In the genomic region with DNA sequence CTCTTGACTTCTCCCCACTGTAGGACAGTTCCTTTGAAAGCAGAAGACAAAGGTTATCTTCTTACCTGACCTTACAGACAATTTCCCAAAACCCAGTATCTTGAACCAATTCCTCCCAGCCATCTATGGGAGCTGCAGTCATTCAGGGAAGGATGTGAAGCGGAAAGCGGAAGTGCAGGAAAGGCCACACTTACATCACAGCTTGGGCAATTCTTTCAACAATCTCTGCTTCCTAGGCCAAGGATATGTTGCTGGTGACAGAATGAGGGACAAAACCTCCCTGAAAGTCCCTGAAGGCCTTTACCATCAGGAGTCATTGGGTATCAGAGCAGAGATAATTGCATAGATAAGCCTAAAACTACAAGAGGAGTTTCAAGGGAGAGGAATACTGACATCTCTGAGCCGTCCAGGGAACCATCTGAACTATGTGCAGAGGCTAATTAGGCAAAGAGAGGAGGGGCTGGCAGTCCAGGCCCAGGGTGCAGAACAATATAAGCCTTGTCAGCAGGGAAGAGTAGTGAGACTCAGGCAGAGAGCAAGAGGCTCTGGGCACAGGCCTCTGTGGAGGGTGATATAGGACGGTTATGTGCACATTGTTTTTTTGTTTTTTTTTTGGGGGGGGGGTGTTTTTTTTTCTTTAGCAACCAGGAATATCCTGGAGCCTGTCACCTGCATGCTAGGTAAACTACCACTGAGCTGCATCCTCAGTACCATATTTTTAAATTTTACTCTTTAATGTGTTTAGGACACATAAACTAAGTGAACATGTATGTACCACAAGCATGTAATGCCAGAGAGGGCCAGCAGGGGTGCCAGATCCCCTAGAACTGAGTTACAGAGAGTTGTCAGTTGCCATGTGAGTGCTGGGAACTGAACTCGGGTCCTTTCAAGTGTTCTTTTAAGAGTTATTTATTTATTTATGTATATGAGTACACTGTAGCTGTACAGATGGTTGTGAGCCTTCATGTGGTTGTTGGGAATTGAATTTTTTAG, we compare ENCODE assay signal across 10 mouse cellular contexts. TPM values are rescaled to one million over a fixed set of nuclear protein-coding genes. Genes with fewer than 3 reads are reported as not detected.
A peak's percentile ranks its signal among the peaks of the same experiment; 100 is the strongest.
DNase-seq lines count a peak whose midpoint lies in the region; ATAC-seq and TF ChIP-seq lines count a peak whose summit lies in the region.
"Had no signal": no experiment of that assay in that cellular context is flagged by ENCODE, and none has a peak within 500 bp of the region (broad histone marks: within the 10 kb centered on the region; RNA-seq: fewer than 3 reads in every experiment).

No protein-coding gene starts in this region.

- intact Hi-C loops in left cerebral cortex, postnatal 10 days (cut with DNase I): loop anchor here (10.0 kb wide), 1 partner anchor 252 kb away; no protein-coding TSS in a partner anchor

- H3K4me2 ChIP-seq in forebrain, embryonic 11.5 days (ENCODE audit: low read depth, low read length, severe bottlenecking): no peak overlapping the region
- H3K4me2 ChIP-seq in lung, embryonic 14.5 days: no peak overlapping the region
- H3K4me2 ChIP-seq: liver, embryonic 15.5 days; midbrain, embryonic 15.5 days had no signal

- no peaks in the 10 kb centered on the region for H3K9me3 ChIP-seq in forebrain, embryonic 11.5 days (ENCODE audit: control insufficient read depth, low read length)
- H3K9me3 ChIP-seq in forebrain, embryonic 10.5 days: peaks cover 7% of the 10 kb centered on the region; the same call in 1 of the 2 replicates
- H3K9me3 ChIP-seq in lung, embryonic 14.5 days (ENCODE audit: low read depth, low read length): no peaks in the 10 kb centered on the region
- H3K9me3 ChIP-seq: liver, embryonic 15.5 days; midbrain, embryonic 15.5 days had no signal

- no peak overlapping the region for H3K27ac ChIP-seq in forebrain, embryonic 11.5 days (ENCODE audit: low read depth, low read length)
- H3K27ac ChIP-seq in forebrain, embryonic 10.5 days: no peak overlapping the region
- H3K27ac ChIP-seq in lung, embryonic 14.5 days (ENCODE audit: low read depth): no peak overlapping the region
- H3K27ac ChIP-seq: liver, embryonic 15.5 days; midbrain, embryonic 15.5 days had no signal

- H3K4me1 ChIP-seq in forebrain, embryonic 11.5 days (replicated peaks; ENCODE audit: control insufficient read depth, insufficient read depth, low read length): no peaks in the 10 kb centered on the region
- H3K4me1 ChIP-seq in forebrain, embryonic 10.5 days: peaks cover 11% of the 10 kb centered on the region
- H3K4me1 ChIP-seq in lung, embryonic 14.5 days (ENCODE audit: insufficient read depth): no peaks in the 10 kb centered on the region
- H3K4me1 ChIP-seq: midbrain, embryonic 15.5 days had no signal

- ATAC-seq in forebrain, embryonic 11.5 days (replicated peaks; ENCODE audit: low FRiP score): 0 out of 2 replicates have a peak, but pooled peaks have one; percentile 53
- no peak for ATAC-seq in lung, embryonic 14.5 days (ENCODE audit: insufficient read depth)
- ATAC-seq in megakaryocyte progenitor cell, adult 5-6 weeks (replicated peaks; ENCODE audit: poor library complexity): peak; percentile 26
- ATAC-seq: midbrain, embryonic 15.5 days had no signal

- WGBS in forebrain, embryonic 11.5 days: 68% methylated on average over 5 of the region's 5 CpGs
- WGBS in forebrain, embryonic 10.5 days: 66% methylated on average over 5 of the region's 5 CpGs
- 81% methylated on average over 5 of the region's 5 CpGs for WGBS in lung, embryonic 14.5 days

- DNase-seq in forebrain, embryonic 11.5 days (ENCODE audit: low spot score): no peak
- no peak for DNase-seq in forebrain, embryonic 10.5 days (ENCODE audit: extremely low spot score, low spot score)
- no peak for DNase-seq in lung, embryonic 14.5 days
- DNase-seq in lung, postnatal 25 days (ENCODE audit: low spot score): no peak
- peak; percentile 79 for DNase-seq in Muller cell, postnatal 12 days (ENCODE audit: inconsistent ontology term)
- no peak for DNase-seq in frontal cortex, postnatal 10 days (ENCODE audit: low spot score in 2 of 2)
- DNase-seq in left cerebral cortex, postnatal 10 days (ENCODE audit: extremely low spot score in 1 of 2, low spot score in 2 of 2): no peak

- H3K9ac ChIP-seq in forebrain, embryonic 11.5 days (ENCODE audit: low read length): no peak overlapping the region
- H3K9ac ChIP-seq in lung, embryonic 14.5 days: no peak overlapping the region
- H3K9ac ChIP-seq: liver, embryonic 15.5 days; midbrain, embryonic 15.5 days had no signal

- no peaks in the 10 kb centered on the region for H3K27me3 ChIP-seq in forebrain, embryonic 11.5 days (ENCODE audit: control insufficient read depth, insufficient read depth, low read length)
- H3K27me3 ChIP-seq in forebrain, embryonic 10.5 days (ENCODE audit: poor library complexity, severe bottlenecking): no peaks in the 10 kb centered on the region
- no peaks in the 10 kb centered on the region for H3K27me3 ChIP-seq in lung, embryonic 14.5 days (ENCODE audit: insufficient read depth, low read length)
- H3K27me3 ChIP-seq: liver, embryonic 15.5 days; midbrain, embryonic 15.5 days had no signal

- H3K36me3 ChIP-seq in forebrain, embryonic 11.5 days (ENCODE audit: control insufficient read depth, insufficient read depth, low read length): no peaks in the 10 kb centered on the region
- H3K36me3 ChIP-seq in forebrain, embryonic 10.5 days (replicated peaks): peaks cover 48% of the 10 kb centered on the region
- peaks cover 18% of the 10 kb centered on the region for H3K36me3 ChIP-seq in lung, embryonic 14.5 days (ENCODE audit: insufficient read depth)
- H3K36me3 ChIP-seq: midbrain, embryonic 15.5 days had no signal

- H3K4me3 ChIP-seq in forebrain, embryonic 11.5 days (ENCODE audit: low read depth, low read length): no peak overlapping the region
- no peak overlapping the region for H3K4me3 ChIP-seq in forebrain, embryonic 10.5 days
- H3K4me3 ChIP-seq in lung, embryonic 14.5 days (ENCODE audit: low read depth, low read length): no peak overlapping the region
- H3K4me3 ChIP-seq: liver, embryonic 15.5 days; midbrain, embryonic 15.5 days had no signal

- TF ChIP-seq CTCF in lung, embryonic 14.5 days (IDR thresholded peaks at IDR 0.05; ENCODE audit: low read depth): peak; percentile 33

RNA-seq across cellular contexts. Expression of gene Limk2, which starts 26.1 kb away (rescaled TPM):
- 51.8 and 63.9 TPM in 2 replicates for polyA plus RNA-seq in forebrain, embryonic 11.5 days (2014; fragmentation: Nextera tagmentation; extraction: Ambion mirVana)
- polyA plus RNA-seq in forebrain, embryonic 10.5 days (2016; fragmentation: Nextera tagmentation; extraction: Ambion mirVana): 42.8 and 43.1 TPM in 2 replicates
- polyA plus RNA-seq in lung, embryonic 14.5 days (2014; fragmentation: Nextera tagmentation; extraction: Ambion mirVana): 45.3 and 49.1 TPM in 2 replicates
- 16.9 and 17.0 TPM in 2 replicates for total RNA-seq in megakaryocyte progenitor cell, adult 5-6 weeks (2015)
- total RNA-seq in megakaryocyte progenitor cell, adult 5-6 weeks (2017): 20.1 and 30.0 TPM in 2 replicates
- total RNA-seq in left cerebral cortex, postnatal 10 days (2021): 100 to 1,000 TPM; 123 to 126 TPM

RNA-seq across cellular contexts. Expression of gene Pik3ip1, which starts 52.7 kb away (rescaled TPM):
- 9.7 and 10.6 TPM in 2 replicates for polyA plus RNA-seq in forebrain, embryonic 11.5 days (2014; fragmentation: Nextera tagmentation; extraction: Ambion mirVana)
- 5.6 and 6.2 TPM in 2 replicates for polyA plus RNA-seq in forebrain, embryonic 10.5 days (2016; fragmentation: Nextera tagmentation; extraction: Ambion mirVana)
- polyA plus RNA-seq in lung, embryonic 14.5 days (2014; fragmentation: Nextera tagmentation; extraction: Ambion mirVana): 6.4 and 8.5 TPM in 2 replicates
- total RNA-seq in megakaryocyte progenitor cell, adult 5-6 weeks (2015): 16.6 and 20.1 TPM in 2 replicates
- total RNA-seq in megakaryocyte progenitor cell, adult 5-6 weeks (2017): 32.9 and 55.1 TPM in 2 replicates
- 10 to 100 TPM; 20.5 to 24.0 TPM for total RNA-seq in left cerebral cortex, postnatal 10 days (2021)
